Mouse (Mus musculus) hindbrain, embryonic 12.5 days (tissue): ENCODE measurements around the gene Exd2. TPM values are rescaled to one million over a fixed set of nuclear protein-coding genes. Genes with fewer than 3 reads are reported as not detected.

ENCODE experiments used
- ATAC-seq: fragments of 200-750 bp; cut with Nextera tagmentation; 2 replicates; pipeline ENCODE4 v1.8.0; 2017; ENCODE audit warnings: moderate TSS enrichment; ENCODE audit not compliant: low FRiP score
- H3K27ac ChIP-seq: fragments of 300-500 bp; sonication (generic); 2 replicates; pipeline ENCODE4 v1.5.1; 2016; ENCODE audit warnings: mild to moderate bottlenecking
- H3K27me3 ChIP-seq: fragments of 300-500 bp; sonication (generic); 2 replicates; pipeline ENCODE4 v1.6.1; 2016; ENCODE audit warnings: mild to moderate bottlenecking
- H3K36me3 ChIP-seq: fragments of 300-500 bp; sonication (generic); 2 replicates; pipeline ENCODE4 v1.6.1; 2016; ENCODE audit warnings: mild to moderate bottlenecking
- H3K4me1 ChIP-seq: fragments of 300-500 bp; sonication (generic); 2 replicates; pipeline ENCODE4 v1.6.1; 2016
- H3K4me2 ChIP-seq: fragments of 300-500 bp; sonication (generic); replicated peaks from 2 replicates; pipeline ENCODE4 v1.6.1; 2016; ENCODE audit warnings: mild to moderate bottlenecking
- H3K4me3 ChIP-seq: fragments of 300-500 bp; sonication (generic); 2 replicates; pipeline ENCODE4 v1.5.1; 2016; ENCODE audit warnings: mild to moderate bottlenecking
- H3K9ac ChIP-seq: fragments of 300-500 bp; sonication (generic); 2 replicates; pipeline ENCODE4 v1.6.1; 2016; ENCODE audit warnings: mild to moderate bottlenecking, moderate library complexity
- H3K9me3 ChIP-seq: fragments of 300-500 bp; sonication (generic); replicated peaks from 2 replicates; pipeline ENCODE4 v1.6.1; 2016; ENCODE audit warnings: mild to moderate bottlenecking
- WGBS: fragments of 180-500 bp; shearing (Covaris S2); methylation state at CpG from one replicate; pipeline ENCODE4 v1.1.7; 2016; 5-methylcytosine and 5-hydroxymethylcytosine counted together
- polyA plus RNA-seq: library from polyadenylated mRNA; unstranded; fragments of >200 nt; fragmentation: Nextera tagmentation; extraction: Ambion mirVana; gene quantifications from 2 replicates; pipeline ENCODE4 v1.2.1, GENCODE M21; 2016

Gene Exd2
- polyA plus RNA-seq, 1 experiment from 2014 or later = 52.4 TPM

GRCm38 (mm10) chr12:80530052-80530451 lies 67.2 kb downstream of the Exd2 start:
- Histone ChIP-seq H3K27ac (no peak overlapping the region), H3K36me3 (no peaks in the 10 kb centered on the region), H3K4me3 (no peak overlapping the region), H3K4me2 (no peak overlapping the region), H3K9me3 (no peaks in the 10 kb centered on the region), H3K9ac (no peak overlapping the region), H3K27me3 (no peaks in the 10 kb centered on the region), H3K4me1 (peaks cover 21% of the 10 kb centered on the region)
- no peak for ATAC-seq
- WGBS = 89% methylated on average over 2 of the region's 2 CpGs

- ATAC-seq = no peak
- H3K27ac ChIP-seq = no peak overlapping the region
These were observed 67.7 kb downstream of the Exd2 start for GRCm38 (mm10) chr12:80530630-80531029.

GRCm38 (mm10) chr12:80531585-80531984 lies 68.7 kb downstream of the Exd2 start:
- WGBS = 88% methylated on average over 10 of the region's 10 CpGs
- Histone ChIP-seq H3K9me3 (no peaks in the 10 kb centered on the region), H3K27me3 (no peaks in the 10 kb centered on the region), H3K9ac (no peak overlapping the region), H3K27ac (no peak overlapping the region), H3K4me1 (peaks cover 12% of the 10 kb centered on the region), H3K4me2 (no peak overlapping the region), H3K4me3 (no peak overlapping the region), H3K36me3 (no peaks in the 10 kb centered on the region)
- ATAC-seq = no peak

More at GRCm38 (mm10) chr12:80530630-80531029, 67.7 kb downstream of the Exd2 start:
- H3K4me1 ChIP-seq = peaks cover 15% of the 10 kb centered on the region
- no peak overlapping the region for H3K4me2 ChIP-seq
- H3K4me3 ChIP-seq = no peak overlapping the region
- no peaks in the 10 kb centered on the region for H3K36me3 ChIP-seq
- 77% methylated on average over 6 of the region's 6 CpGs for WGBS
- no peaks in the 10 kb centered on the region for H3K27me3 ChIP-seq
- no peaks in the 10 kb centered on the region for H3K9me3 ChIP-seq
- H3K9ac ChIP-seq = no peak overlapping the region

GRCm38 (mm10) chr12:80533876-80534275 lies 71.0 kb downstream of the Exd2 start:
- no peaks in the 10 kb centered on the region for H3K36me3 ChIP-seq
- H3K4me3 ChIP-seq = no peak overlapping the region
- 0 out of 2 replicates have a peak, but pooled peaks cover 4% of the 10 kb centered on the region for H3K4me1 ChIP-seq
- no peak overlapping the region for H3K9ac ChIP-seq
- WGBS = 83% methylated on average over 2 of the region's 2 CpGs
- no peaks in the 10 kb centered on the region for H3K27me3 ChIP-seq
- no peak overlapping the region for H3K4me2 ChIP-seq
- no peak overlapping the region for H3K27ac ChIP-seq
- ATAC-seq = no peak
- no peaks in the 10 kb centered on the region for H3K9me3 ChIP-seq

GRCm38 (mm10) chr12:80537313-80537712 lies 74.4 kb downstream of the Exd2 start:
- no peak for ATAC-seq
- 88% methylated on average over 2 of the region's 2 CpGs for WGBS
- no peaks in the 10 kb centered on the region for H3K27me3 ChIP-seq
- H3K9me3 ChIP-seq = no peaks in the 10 kb centered on the region
- 0 out of 2 replicates have a peak, but pooled peaks cover 4% of the 10 kb centered on the region for H3K4me1 ChIP-seq
- no peaks in the 10 kb centered on the region for H3K36me3 ChIP-seq
- no peak overlapping the region for H3K9ac ChIP-seq
- H3K4me2 ChIP-seq = no peak overlapping the region
- no peak overlapping the region for H3K4me3 ChIP-seq
- no peak overlapping the region for H3K27ac ChIP-seq

- no peaks in the 10 kb centered on the region for H3K9me3 ChIP-seq
- 0 out of 2 replicates have a peak, but pooled peaks cover 4% of the 10 kb centered on the region for H3K4me1 ChIP-seq
- no peaks in the 10 kb centered on the region for H3K27me3 ChIP-seq
- H3K9ac ChIP-seq = no peak overlapping the region
- no peak for ATAC-seq
- H3K4me3 ChIP-seq = no peak overlapping the region
- no peaks in the 10 kb centered on the region for H3K36me3 ChIP-seq
- H3K27ac ChIP-seq = no peak overlapping the region
- H3K4me2 ChIP-seq = no peak overlapping the region
- 60% methylated on average over 6 of the region's 6 CpGs for WGBS
These were observed 75.4 kb downstream of the Exd2 start for GRCm38 (mm10) chr12:80538311-80538710.

- peaks cover 16% of the 10 kb centered on the region for H3K4me1 ChIP-seq
- no peak overlapping the region for H3K4me2 ChIP-seq
- WGBS = 9% methylated on average over 4 of the region's 4 CpGs
- no peak overlapping the region for H3K27ac ChIP-seq
- H3K4me3 ChIP-seq = no peak overlapping the region
- H3K9ac ChIP-seq = no peak overlapping the region
- H3K9me3 ChIP-seq = no peaks in the 10 kb centered on the region
- no peaks in the 10 kb centered on the region for H3K36me3 ChIP-seq
- no peak for ATAC-seq
- H3K27me3 ChIP-seq = peaks cover 3% of the 10 kb centered on the region; the same call in 1 of the 2 replicates
These were observed 82.4 kb downstream of the Exd2 start for GRCm38 (mm10) chr12:80545310-80545709.

- Histone ChIP-seq H3K9ac (no peak overlapping the region), H3K27me3 (peaks cover 3% of the 10 kb centered on the region; the same call in 1 of the 2 replicates), H3K27ac (no peak overlapping the region), H3K36me3 (no peaks in the 10 kb centered on the region), H3K9me3 (no peaks in the 10 kb centered on the region), H3K4me3 (no peak overlapping the region), H3K4me1 (peaks cover 20% of the 10 kb centered on the region), H3K4me2 (no peak overlapping the region)
- no peak for ATAC-seq
- WGBS = 64% methylated on average over 11 of the region's 11 CpGs
These were observed 86.8 kb downstream of the Exd2 start for GRCm38 (mm10) chr12:80549646-80550045.

Other genes with a start within 250 kb of the Exd2 start
- gene Actn1, start 202.7 kb upstream of the Exd2 start, polyA plus RNA-seq = 23.7 and 26.0 TPM in 2 replicates
- gene Dcaf5, start 26.5 kb upstream of the Exd2 start, polyA plus RNA-seq = 28.1 and 30.5 TPM in 2 replicates
- 21.1 and 22.3 TPM in 2 replicates for gene Galnt16, start 55.2 kb downstream of the Exd2 start, polyA plus RNA-seq
- gene Slc39a9, start 180.8 kb downstream of the Exd2 start, polyA plus RNA-seq = 29.0 and 30.1 TPM in 2 replicates
- gene Erh, start 181.2 kb downstream of the Exd2 start, polyA plus RNA-seq = 259 and 299 TPM in 2 replicates
- gene Plekhd1, start 229.5 kb downstream of the Exd2 start, polyA plus RNA-seq = 1.7 and 2.0 TPM in 2 replicates